Mouse (Mus musculus) frontal cortex, postnatal 25 days (tissue): ENCODE data around the gene Smox.

Source experiments
- DNase-seq, 2 experiments: peaks; one replicate each; pipeline ENCODE4 v3.0.0; 2022; ENCODE audit warnings: low spot score in 2 of 2

Smox gene

GRCm38 (mm10) chr2:131513477-131513876 lies 22.2 kb downstream of the Smox start:
- DNase-seq = no peak

GRCm38 (mm10) chr2:131514055-131514621 lies 22.8 kb downstream of the Smox start:
- DNase-seq = no peak

GRCm38 (mm10) chr2:131517550-131517949 lies 26.3 kb downstream of the Smox start:
- no peak for DNase-seq

- no peak for DNase-seq
Measured at GRCm38 (mm10) chr2:131518790-131519189, 27.5 kb downstream of the Smox start.

- DNase-seq = no peak
Measured at GRCm38 (mm10) chr2:131520743-131521142, 29.4 kb downstream of the Smox start.

GRCm38 (mm10) chr2:131527061-131527460 lies 35.8 kb downstream of the Smox start:
- no peak for DNase-seq

- peak in 1 of 2 experiments; percentile 56 for DNase-seq
Measured at GRCm38 (mm10) chr2:131529898-131530622, 38.8 kb downstream of the Smox start.

- DNase-seq = no peak
Measured at GRCm38 (mm10) chr2:131530623-131531008, 39.3 kb downstream of the Smox start.

- DNase-seq = no peak
Measured at GRCm38 (mm10) chr2:131531271-131531670, 40.0 kb downstream of the Smox start.

- no peak for DNase-seq
Measured at GRCm38 (mm10) chr2:131535168-131535567, 43.9 kb downstream of the Smox start.

GRCm38 (mm10) chr2:131538341-131538740 lies 47.0 kb downstream of the Smox start:
- no peak for DNase-seq

- no peak for DNase-seq
Measured at GRCm38 (mm10) chr2:131539780-131540179, 48.5 kb downstream of the Smox start.

- DNase-seq = no peak
Measured at GRCm38 (mm10) chr2:131541686-131542085, 50.4 kb downstream of the Smox start.

- DNase-seq = no peak
Measured at GRCm38 (mm10) chr2:131542531-131542930, 51.2 kb downstream of the Smox start.

- peak; percentile 27 to 40 for DNase-seq
Measured at GRCm38 (mm10) chr2:131545386-131546307, 54.4 kb downstream of the Smox start.

GRCm38 (mm10) chr2:131546308-131546700 lies 55.0 kb downstream of the Smox start:
- no peak for DNase-seq

GRCm38 (mm10) chr2:131546745-131547408 lies 55.6 kb downstream of the Smox start:
- no peak for DNase-seq

- DNase-seq = no peak
Measured at GRCm38 (mm10) chr2:131548330-131548729, 57.0 kb downstream of the Smox start.

- no peak for DNase-seq
Measured at GRCm38 (mm10) chr2:131549090-131549489, 57.8 kb downstream of the Smox start.

GRCm38 (mm10) chr2:131550474-131550873 lies 59.2 kb downstream of the Smox start:
- DNase-seq = no peak

GRCm38 (mm10) chr2:131550906-131551305 lies 59.6 kb downstream of the Smox start:
- DNase-seq = no peak
